Mouse (Mus musculus) yolk sac, embryonic 10.5 days (tissue): ENCODE data around the gene Lipm.
A peak's percentile ranks its signal among the peaks of the same experiment; 100 is the strongest.

ENCODE experiments used
- DNase-seq: peaks from one replicate; pipeline ENCODE4 v3.0.0-alpha.2; 2017; ENCODE audit warnings: low spot score

Lipm gene

GRCm38 (mm10) chr19:34165891-34166290 is 65.2 kb downstream of the Lipm start, which contains the start of gene Ankrd22:
Ankrd22 (minus strand) TSS chr19:34166053.
- DNase-seq, result peak; percentile 13

- DNase-seq, result no peak
Observed at GRCm38 (mm10) chr19:34166386-34166785, 65.7 kb downstream of the Lipm start.

- no peak for DNase-seq
Observed at GRCm38 (mm10) chr19:34167896-34168661, 67.3 kb downstream of the Lipm start.

GRCm38 (mm10) chr19:34169121-34169520 is 68.4 kb downstream of the Lipm start:
- no peak for DNase-seq

- no peak for DNase-seq
Observed at GRCm38 (mm10) chr19:34171167-34171566, 70.4 kb downstream of the Lipm start.
